Comparison of ENCODE assay signal across 17 mouse cellular contexts in the genomic region with DNA sequence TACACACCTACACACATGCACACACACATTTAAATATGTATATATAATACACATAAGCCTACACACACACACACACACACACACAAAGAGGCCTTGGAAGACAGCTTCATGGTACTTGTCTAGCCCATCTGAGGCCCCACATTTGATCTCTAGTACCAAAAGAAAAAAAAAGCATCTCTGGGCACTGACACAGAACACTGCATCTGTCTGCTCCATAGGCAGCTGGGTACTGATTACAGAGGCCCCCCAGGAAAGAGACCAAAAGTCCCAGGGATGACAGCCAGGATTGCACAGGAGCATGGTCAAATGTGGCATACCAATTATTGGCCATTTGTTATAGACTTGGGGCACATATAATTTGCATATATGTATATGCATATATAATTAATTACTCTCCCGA. TPM values are rescaled to one million over a fixed set of nuclear protein-coding genes. Genes with fewer than 3 reads are reported as not detected.
"Had no signal": no experiment of that assay in that cellular context is flagged by ENCODE, and none has a peak within 500 bp of the region (broad histone marks: within the 10 kb centered on the region; RNA-seq: fewer than 3 reads in every experiment).

No protein-coding gene starts in this region.

- H3K9me3 ChIP-seq: lung, embryonic 15.5 days; megakaryocyte, embryonic 14.5 days; midbrain, embryonic 13.5 days; midbrain, embryonic 15.5 days; neural tube, embryonic 12.5 days; stomach, embryonic 15.5 days had no signal

- H3K4me1 ChIP-seq: midbrain, embryonic 15.5 days had no signal

- H3K36me3 ChIP-seq: lung, embryonic 15.5 days; midbrain, embryonic 13.5 days; midbrain, embryonic 15.5 days; neural tube, embryonic 12.5 days; stomach, embryonic 15.5 days had no signal

- H3K4me3 ChIP-seq: lung, embryonic 15.5 days; midbrain, embryonic 13.5 days; midbrain, embryonic 15.5 days; neural tube, embryonic 12.5 days; stomach, embryonic 15.5 days had no signal

- ATAC-seq: liver, postnatal 0 days; lung, postnatal 0 days; midbrain, embryonic 13.5 days; midbrain, embryonic 15.5 days had no signal

- DNase-seq: liver, postnatal 0 days; lung, adult 2 months; lung, postnatal 14 days; lung, postnatal 36 days; right cerebral cortex, postnatal 14 days; thymus, adult 2 months; thymus, postnatal 25 days had no signal

- H3K9ac ChIP-seq: liver, postnatal 0 days; lung, embryonic 15.5 days; midbrain, embryonic 13.5 days; midbrain, embryonic 15.5 days; neural tube, embryonic 12.5 days; stomach, embryonic 15.5 days had no signal

- H3K27ac ChIP-seq: lung, embryonic 15.5 days; macrophage; midbrain, embryonic 13.5 days; midbrain, embryonic 15.5 days; neural tube, embryonic 12.5 days; stomach, embryonic 15.5 days; stomach, postnatal 0 days had no signal

- H3K27me3 ChIP-seq: lung, embryonic 15.5 days; midbrain, embryonic 13.5 days; midbrain, embryonic 15.5 days; neural tube, embryonic 12.5 days; stomach, embryonic 15.5 days had no signal

- H3K4me2 ChIP-seq: lung, embryonic 15.5 days; midbrain, embryonic 11.5 days; midbrain, embryonic 13.5 days; midbrain, embryonic 15.5 days; neural tube, embryonic 12.5 days; stomach, embryonic 15.5 days had no signal

RNA-seq across cellular contexts. Expression of gene Chst1, which starts 50.9 kb away (rescaled TPM):
- polyA plus RNA-seq: macrophage had no signal
